17 mouse cellular contexts compared by ENCODE assay signal in the genomic region with DNA sequence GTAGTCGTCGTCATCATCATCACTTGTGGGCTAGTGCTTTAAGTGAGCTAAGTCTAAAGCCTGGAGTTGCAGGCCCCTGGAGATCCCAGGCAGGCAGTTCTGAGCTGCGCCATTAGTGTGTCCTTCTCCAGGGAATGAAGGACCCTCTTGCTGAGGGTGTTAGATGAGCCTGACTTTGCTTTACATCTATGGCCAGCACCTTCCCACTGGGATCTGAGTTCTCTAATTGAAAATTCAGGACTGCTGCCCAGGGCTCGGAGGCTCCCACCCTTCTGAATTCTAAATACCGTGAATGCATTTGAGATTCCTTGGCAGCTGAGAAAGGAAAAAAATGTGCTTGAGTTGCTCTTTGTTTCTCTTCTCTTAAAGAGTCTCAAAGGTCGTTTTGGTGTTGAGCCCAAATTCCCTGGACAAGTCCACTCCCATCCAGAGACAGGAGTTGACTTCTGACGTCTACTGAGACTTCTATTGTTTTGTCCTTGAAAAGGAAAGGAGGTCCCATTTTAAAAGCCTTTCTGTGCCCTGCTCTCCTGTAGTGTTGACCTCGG.
DNase-seq lines count a peak whose midpoint lies in the region; ATAC-seq lines count a peak whose summit lies in the region.
"Had no signal": no experiment of that assay in that cellular context is flagged by ENCODE, and none has a peak within 500 bp of the region (broad histone marks: within the 10 kb centered on the region; RNA-seq: fewer than 3 reads in every experiment).

No protein-coding gene starts in this region.

- no peak overlapping the region for H3K9ac ChIP-seq in embryonic facial prominence, embryonic 14.5 days (ENCODE audit: low read depth, low read length)
- no peak overlapping the region for H3K9ac ChIP-seq in hindbrain, embryonic 15.5 days
- H3K9ac ChIP-seq in hindbrain, embryonic 13.5 days = no peak overlapping the region
- H3K9ac ChIP-seq in midbrain, embryonic 15.5 days = no peak overlapping the region
- no peak overlapping the region for H3K9ac ChIP-seq in midbrain, embryonic 11.5 days (ENCODE audit: low read length)
- H3K9ac ChIP-seq: limb, embryonic 15.5 days; lung, embryonic 15.5 days; neural tube, embryonic 13.5 days had no signal

- no peaks in the 10 kb centered on the region for H3K4me1 ChIP-seq in embryonic facial prominence, embryonic 14.5 days (ENCODE audit: control insufficient read depth, insufficient read depth, low read length)
- H3K4me1 ChIP-seq in embryonic facial prominence, embryonic 10.5 days = no peaks in the 10 kb centered on the region; the same call in 1 of the 2 replicates
- 0 out of 2 replicates have a peak, but pooled peaks cover 3% of the 10 kb centered on the region for H3K4me1 ChIP-seq in hindbrain, embryonic 15.5 days (replicated peaks)
- 0 out of 2 replicates have a peak, but pooled peaks cover 4% of the 10 kb centered on the region for H3K4me1 ChIP-seq in hindbrain, embryonic 13.5 days (replicated peaks)
- no peaks in the 10 kb centered on the region for H3K4me1 ChIP-seq in midbrain, embryonic 15.5 days
- H3K4me1 ChIP-seq in midbrain, embryonic 11.5 days (ENCODE audit: control insufficient read depth, insufficient read depth, low read length) = no peaks in the 10 kb centered on the region
- H3K4me1 ChIP-seq: limb, embryonic 15.5 days; lung, embryonic 15.5 days had no signal

- no peaks in the 10 kb centered on the region for H3K36me3 ChIP-seq in embryonic facial prominence, embryonic 14.5 days (ENCODE audit: control insufficient read depth, insufficient read depth, low read length)
- H3K36me3 ChIP-seq in embryonic facial prominence, embryonic 10.5 days (replicated peaks) = no peaks in the 10 kb centered on the region
- no peaks in the 10 kb centered on the region for H3K36me3 ChIP-seq in hindbrain, embryonic 15.5 days
- H3K36me3 ChIP-seq in hindbrain, embryonic 13.5 days = no peaks in the 10 kb centered on the region
- H3K36me3 ChIP-seq in midbrain, embryonic 15.5 days (replicated peaks) = no peaks in the 10 kb centered on the region
- H3K36me3 ChIP-seq in midbrain, embryonic 11.5 days (ENCODE audit: control insufficient read depth, insufficient read depth, low read length) = no peaks in the 10 kb centered on the region
- H3K36me3 ChIP-seq: limb, embryonic 15.5 days; lung, embryonic 15.5 days; neural tube, embryonic 13.5 days had no signal

- no peak overlapping the region for H3K27ac ChIP-seq in embryonic facial prominence, embryonic 14.5 days (replicated peaks; ENCODE audit: low read depth, low read length)
- no peak overlapping the region for H3K27ac ChIP-seq in embryonic facial prominence, embryonic 10.5 days (replicated peaks)
- H3K27ac ChIP-seq in hindbrain, embryonic 15.5 days (replicated peaks) = no peak overlapping the region
- H3K27ac ChIP-seq in hindbrain, embryonic 13.5 days = no peak overlapping the region
- 0 out of 2 replicates have a peak overlapping the region, but pooled peaks have one; percentile 1 for H3K27ac ChIP-seq in midbrain, embryonic 15.5 days
- no peak overlapping the region for H3K27ac ChIP-seq in midbrain, embryonic 11.5 days (ENCODE audit: low read depth, low read length)
- H3K27ac ChIP-seq: heart, adult 2 months; layer of hippocampus, adult 2 months; limb, embryonic 15.5 days; lung, embryonic 15.5 days; neural tube, embryonic 13.5 days had no signal

- H3K4me2 ChIP-seq in embryonic facial prominence, embryonic 14.5 days (ENCODE audit: low read depth, low read length) = no peak overlapping the region
- H3K4me2 ChIP-seq in hindbrain, embryonic 15.5 days = no peak overlapping the region
- no peak overlapping the region for H3K4me2 ChIP-seq in hindbrain, embryonic 13.5 days
- no peak overlapping the region for H3K4me2 ChIP-seq in midbrain, embryonic 15.5 days
- H3K4me2 ChIP-seq in midbrain, embryonic 11.5 days = no peak overlapping the region
- H3K4me2 ChIP-seq: limb, embryonic 15.5 days; lung, embryonic 15.5 days; neural tube, embryonic 13.5 days had no signal

- DNase-seq in embryonic facial prominence, embryonic 14.5 days (ENCODE audit: low spot score) = peak; percentile 70
- DNase-seq in embryonic facial prominence, embryonic 10.5 days (ENCODE audit: low spot score) = no peak
- no peak for DNase-seq in midbrain, embryonic 11.5 days (ENCODE audit: low spot score, missing footprints)
- DNase-seq in lung, postnatal 25 days (ENCODE audit: low spot score) = peak; percentile 38
- no peak for DNase-seq in retina, embryonic 14.5 days (ENCODE audit: low spot score)
- DNase-seq: adrenal gland, postnatal 14 days; cerebellum, postnatal 10 days had no signal

- ATAC-seq in embryonic facial prominence, embryonic 14.5 days (ENCODE audit: low read depth) = no peak
- ATAC-seq in hindbrain, embryonic 15.5 days (ENCODE audit: low FRiP score, low read depth) = peak; percentile 68; the same call in 1 of the 2 replicates
- no peak for ATAC-seq in hindbrain, embryonic 13.5 days (ENCODE audit: low FRiP score)
- no peak for ATAC-seq in midbrain, embryonic 15.5 days (replicated peaks)
- no peak for ATAC-seq in midbrain, embryonic 11.5 days (ENCODE audit: low FRiP score)
- ATAC-seq: Patski had no signal

- no peaks in the 10 kb centered on the region for H3K9me3 ChIP-seq in embryonic facial prominence, embryonic 14.5 days (ENCODE audit: control insufficient read depth, low read length)
- no peaks in the 10 kb centered on the region for H3K9me3 ChIP-seq in embryonic facial prominence, embryonic 10.5 days
- no peaks in the 10 kb centered on the region for H3K9me3 ChIP-seq in hindbrain, embryonic 15.5 days
- no peaks in the 10 kb centered on the region for H3K9me3 ChIP-seq in hindbrain, embryonic 13.5 days
- no peaks in the 10 kb centered on the region for H3K9me3 ChIP-seq in midbrain, embryonic 15.5 days
- H3K9me3 ChIP-seq in midbrain, embryonic 11.5 days (ENCODE audit: control insufficient read depth, low read length) = no peaks in the 10 kb centered on the region
- H3K9me3 ChIP-seq: limb, embryonic 15.5 days; lung, embryonic 15.5 days; neural tube, embryonic 13.5 days had no signal

- H3K27me3 ChIP-seq in embryonic facial prominence, embryonic 14.5 days (replicated peaks; ENCODE audit: control insufficient read depth, insufficient read depth, low read length) = no peaks in the 10 kb centered on the region
- H3K27me3 ChIP-seq in embryonic facial prominence, embryonic 10.5 days (replicated peaks; ENCODE audit: low read depth, poor library complexity, severe bottlenecking) = no peaks in the 10 kb centered on the region
- no peaks in the 10 kb centered on the region for H3K27me3 ChIP-seq in hindbrain, embryonic 15.5 days
- H3K27me3 ChIP-seq in hindbrain, embryonic 13.5 days = no peaks in the 10 kb centered on the region
- H3K27me3 ChIP-seq in midbrain, embryonic 15.5 days (replicated peaks) = no peaks in the 10 kb centered on the region
- no peaks in the 10 kb centered on the region for H3K27me3 ChIP-seq in midbrain, embryonic 11.5 days (ENCODE audit: control insufficient read depth, insufficient read depth, low read length)
- H3K27me3 ChIP-seq: CH12.LX; limb, embryonic 15.5 days; lung, embryonic 15.5 days; neural tube, embryonic 13.5 days; Patski had no signal

- no peak overlapping the region for H3K4me3 ChIP-seq in embryonic facial prominence, embryonic 14.5 days (ENCODE audit: low read depth, low read length)
- H3K4me3 ChIP-seq in embryonic facial prominence, embryonic 10.5 days = no peak overlapping the region
- no peak overlapping the region for H3K4me3 ChIP-seq in hindbrain, embryonic 15.5 days
- no peak overlapping the region for H3K4me3 ChIP-seq in hindbrain, embryonic 13.5 days
- no peak overlapping the region for H3K4me3 ChIP-seq in midbrain, embryonic 15.5 days
- H3K4me3 ChIP-seq in midbrain, embryonic 11.5 days (ENCODE audit: low read depth, low read length) = no peak overlapping the region
- H3K4me3 ChIP-seq: heart, adult 2 months; layer of hippocampus, adult 2 months; limb, embryonic 15.5 days; lung, embryonic 15.5 days; neural tube, embryonic 13.5 days had no signal

- WGBS in embryonic facial prominence, embryonic 14.5 days = 59% methylated on average over 8 of the region's 8 CpGs
- 68% methylated on average over 8 of the region's 8 CpGs for WGBS in embryonic facial prominence, embryonic 10.5 days
- WGBS in hindbrain, embryonic 15.5 days = 43% methylated on average over 8 of the region's 8 CpGs
- WGBS in hindbrain, embryonic 13.5 days = 50% methylated on average over 8 of the region's 8 CpGs
- 45% methylated on average over 8 of the region's 8 CpGs for WGBS in midbrain, embryonic 15.5 days
- 53% methylated on average over 8 of the region's 8 CpGs for WGBS in midbrain, embryonic 11.5 days

Comparison
In these comparisons a context has a peak if more than half of its experiments do, and no peak if none do; other contexts are left out.
1. DNase-seq: peak in embryonic facial prominence, embryonic 14.5 days (single experiment) and lung, postnatal 25 days (single experiment); none in embryonic facial prominence, embryonic 10.5 days (single experiment), midbrain, embryonic 11.5 days (single experiment) and retina, embryonic 14.5 days (single experiment).